Comparison of ENCODE assay signal across 27 mouse cellular contexts in genomic region chr2:84772454-84772853, GRCm38 (mm10). TPM values are rescaled to one million over a fixed set of nuclear protein-coding genes. Genes with fewer than 3 reads are reported as not detected.
"Had no signal": no experiment of that assay in that cellular context is flagged by ENCODE, and none has a peak within 500 bp of the region (broad histone marks: within the 10 kb centered on the region; RNA-seq: fewer than 3 reads in every experiment).

No protein-coding gene starts in this region.

- H3K27me3 ChIP-seq: hindbrain, embryonic 12.5 days; intestine, embryonic 15.5 days; kidney, embryonic 15.5 days; limb, embryonic 12.5 days had no signal

- ATAC-seq: hindbrain, embryonic 16.5 days; inflammation-experienced regulatory T-cells, adult 6 months; intestine, embryonic 15.5 days; intestine, postnatal 0 days had no signal

- H3K4me3 ChIP-seq: heart, embryonic 10.5 days; heart, embryonic 12.5 days; hindbrain, embryonic 10.5 days; hindbrain, embryonic 12.5 days; intestine, embryonic 15.5 days; kidney, embryonic 15.5 days; limb, embryonic 10.5 days; limb, embryonic 12.5 days; liver, embryonic 13.5 days; liver, embryonic 15.5 days had no signal

- DNase-seq: gastrocnemius, postnatal 10 days; heart, adult 18-20 months; heart, postnatal 10 days; heart, postnatal 4 days; kidney, adult 18-20 months; kidney, adult 9 months; kidney, postnatal 14 days; kidney, postnatal 36 days; layer of hippocampus, adult 9-11 months; layer of hippocampus, postnatal 36 days; liver; liver, embryonic 13.5 days had no signal

- H3K27ac ChIP-seq: heart, embryonic 10.5 days; hindbrain, embryonic 12.5 days; hindbrain, embryonic 14.5 days; intestine, embryonic 15.5 days; kidney, embryonic 15.5 days; kidney, postnatal 0 days; limb, embryonic 10.5 days; limb, embryonic 12.5 days; liver, embryonic 13.5 days; liver, embryonic 15.5 days had no signal

RNA-seq across cellular contexts. Expression of gene Serping1, which starts 2.8 kb away (rescaled TPM):
- total RNA-seq: granulocyte monocyte progenitor cell, adult 5-6 weeks had no signal

RNA-seq across cellular contexts. Expression of gene Gm19426, which starts 29.0 kb away (rescaled TPM):
- total RNA-seq: granulocyte monocyte progenitor cell, adult 5-6 weeks had no signal
- polyA plus RNA-seq: inflammation-experienced regulatory T-cells, adult 6 months had no signal

RNA-seq across cellular contexts. Expression of gene Ypel4, which starts 38.6 kb away (rescaled TPM):
- total RNA-seq: granulocyte monocyte progenitor cell, adult 5-6 weeks had no signal
